Mouse (Mus musculus) midbrain, embryonic 15.5 days (tissue): ENCODE results near the gene Wipf2. TPM values are rescaled to one million over a fixed set of nuclear protein-coding genes. Genes with fewer than 3 reads are reported as not detected.
"Not testable (repeated sequence)": the region's sequence is repeated elsewhere in the genome, so short reads cannot be mapped to it uniquely, and the experiment has no call there.

Experiments
- ATAC-seq: fragments of 200-750 bp; cut with Nextera tagmentation; replicated peaks from 2 replicates; pipeline ENCODE4 v1.8.0; 2017; ENCODE audit warnings: moderate TSS enrichment
- H3K27ac ChIP-seq: fragments of 300-500 bp; sonication (generic); 2 replicates; pipeline ENCODE4 v1.5.1; 2015; ENCODE audit warnings: mild to moderate bottlenecking, inconsistent platforms
- H3K27me3 ChIP-seq: fragments of 300-500 bp; sonication (generic); replicated peaks from 2 replicates; pipeline ENCODE4 v1.6.1; 2015; ENCODE audit warnings: inconsistent platforms
- H3K36me3 ChIP-seq: fragments of 300-500 bp; sonication (generic); replicated peaks from 2 replicates; pipeline ENCODE4 v1.6.1; 2015; ENCODE audit warnings: inconsistent platforms
- H3K4me1 ChIP-seq: fragments of 300-500 bp; sonication (generic); 2 replicates; pipeline ENCODE4 v1.6.1; 2015; ENCODE audit warnings: inconsistent platforms
- H3K4me2 ChIP-seq: fragments of 300-500 bp; sonication (generic); 2 replicates; pipeline ENCODE4 v1.6.1; 2015; ENCODE audit warnings: inconsistent platforms, mild to moderate bottlenecking, moderate library complexity
- H3K4me3 ChIP-seq: fragments of 300-500 bp; sonication (generic); 2 replicates; pipeline ENCODE4 v1.5.1; 2015; ENCODE audit warnings: mild to moderate bottlenecking, inconsistent platforms
- H3K9ac ChIP-seq: fragments of 300-500 bp; sonication (generic); 2 replicates; pipeline ENCODE4 v1.6.1; 2015; ENCODE audit warnings: mild to moderate bottlenecking, inconsistent platforms
- H3K9me3 ChIP-seq: fragments of 300-500 bp; sonication (generic); 2 replicates; pipeline ENCODE4 v1.6.1; 2016; ENCODE audit warnings: inconsistent platforms
- WGBS: fragments of 180-500 bp; shearing (Covaris S2); methylation state at CpG from one replicate; pipeline ENCODE4 v1.1.7; 2015; ENCODE audit warnings: mixed read lengths; 5-methylcytosine and 5-hydroxymethylcytosine counted together
- polyA plus RNA-seq: library from polyadenylated mRNA; unstranded; fragments of >200 nt; fragmentation: Nextera tagmentation; extraction: Ambion mirVana; gene quantifications from 2 replicates; pipeline ENCODE4 v1.2.1, GENCODE M21; 2015

Gene Wipf2
- polyA plus RNA-seq, 1 experiment from 2014 or later: 4.9 TPM

GRCm38 (mm10) chr11:98917428-98918005, 54.1 kb downstream of the Wipf2 start:
- ATAC-seq: no peak
- no peaks in the 10 kb centered on the region for H3K9me3 ChIP-seq
- no peaks in the 10 kb centered on the region for H3K36me3 ChIP-seq
- WGBS: 76% methylated on average over 13 of the region's 13 CpGs
- peaks cover 7% of the 10 kb centered on the region for H3K4me1 ChIP-seq
- H3K27ac ChIP-seq: no peak overlapping the region
- H3K9ac ChIP-seq: no peak overlapping the region
- H3K4me3 ChIP-seq: no peak overlapping the region
- H3K27me3 ChIP-seq: no peaks in the 10 kb centered on the region
- no peak overlapping the region for H3K4me2 ChIP-seq

GRCm38 (mm10) chr11:98918231-98918630, 54.8 kb downstream of the Wipf2 start:
- peaks cover 13% of the 10 kb centered on the region for H3K4me1 ChIP-seq
- no peak overlapping the region for H3K27ac ChIP-seq
- H3K4me3 ChIP-seq: no peak overlapping the region
- H3K9me3 ChIP-seq: no peaks in the 10 kb centered on the region
- no peaks in the 10 kb centered on the region for H3K36me3 ChIP-seq
- H3K4me2 ChIP-seq: no peak overlapping the region
- no peak overlapping the region for H3K9ac ChIP-seq
- H3K27me3 ChIP-seq: no peaks in the 10 kb centered on the region
- 72% methylated on average over 9 of the region's 9 CpGs for WGBS
- no peak for ATAC-seq

- Histone ChIP-seq H3K9me3 (no peaks in the 10 kb centered on the region), H3K4me1 (peaks cover 13% of the 10 kb centered on the region), H3K4me3 (no peak overlapping the region), H3K9ac (no peak overlapping the region), H3K27ac (no peak overlapping the region), H3K27me3 (no peaks in the 10 kb centered on the region), H3K4me2 (no peak overlapping the region), H3K36me3 (no peaks in the 10 kb centered on the region)
- no peak for ATAC-seq
- 93% methylated on average over 11 of the region's 11 CpGs for WGBS
Observed at GRCm38 (mm10) chr11:98919009-98919408, 55.6 kb downstream of the Wipf2 start.

GRCm38 (mm10) chr11:98921813-98922212, 58.4 kb downstream of the Wipf2 start:
- not testable (repeated sequence) for H3K4me3 ChIP-seq, H3K27ac ChIP-seq, ATAC-seq, H3K36me3 ChIP-seq, H3K9ac ChIP-seq, H3K4me2 ChIP-seq, H3K27me3 ChIP-seq, H3K9me3 ChIP-seq
- peaks cover 34% of the 10 kb centered on the region for H3K4me1 ChIP-seq
- WGBS: 59% methylated on average over 15 of the region's 15 CpGs

DNA sequence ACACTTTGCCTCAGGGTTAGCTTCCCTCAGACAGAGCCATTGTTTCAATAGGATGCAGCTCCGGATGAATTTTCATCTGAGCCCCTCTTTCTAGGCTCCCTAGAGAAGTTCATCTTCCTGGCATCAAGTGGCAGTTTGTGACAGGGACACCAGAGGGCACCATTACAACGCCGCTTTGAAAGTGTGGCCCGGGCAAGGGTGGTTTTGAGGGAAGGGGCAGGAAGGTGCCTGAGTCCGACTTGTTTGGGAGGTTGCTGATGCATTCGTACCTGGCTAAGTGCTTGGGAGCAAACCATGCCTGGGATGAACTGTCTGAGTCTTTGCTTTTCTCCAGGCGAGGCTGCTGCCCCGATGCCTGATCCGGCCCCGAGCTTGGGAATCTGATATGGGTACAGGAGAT, 58.9 kb downstream of the Wipf2 start:
- peaks cover 37% of the 10 kb centered on the region for H3K4me1 ChIP-seq
- 50% methylated on average over 10 of the region's 10 CpGs for WGBS
- not testable (repeated sequence) for H3K4me3 ChIP-seq

DNA sequence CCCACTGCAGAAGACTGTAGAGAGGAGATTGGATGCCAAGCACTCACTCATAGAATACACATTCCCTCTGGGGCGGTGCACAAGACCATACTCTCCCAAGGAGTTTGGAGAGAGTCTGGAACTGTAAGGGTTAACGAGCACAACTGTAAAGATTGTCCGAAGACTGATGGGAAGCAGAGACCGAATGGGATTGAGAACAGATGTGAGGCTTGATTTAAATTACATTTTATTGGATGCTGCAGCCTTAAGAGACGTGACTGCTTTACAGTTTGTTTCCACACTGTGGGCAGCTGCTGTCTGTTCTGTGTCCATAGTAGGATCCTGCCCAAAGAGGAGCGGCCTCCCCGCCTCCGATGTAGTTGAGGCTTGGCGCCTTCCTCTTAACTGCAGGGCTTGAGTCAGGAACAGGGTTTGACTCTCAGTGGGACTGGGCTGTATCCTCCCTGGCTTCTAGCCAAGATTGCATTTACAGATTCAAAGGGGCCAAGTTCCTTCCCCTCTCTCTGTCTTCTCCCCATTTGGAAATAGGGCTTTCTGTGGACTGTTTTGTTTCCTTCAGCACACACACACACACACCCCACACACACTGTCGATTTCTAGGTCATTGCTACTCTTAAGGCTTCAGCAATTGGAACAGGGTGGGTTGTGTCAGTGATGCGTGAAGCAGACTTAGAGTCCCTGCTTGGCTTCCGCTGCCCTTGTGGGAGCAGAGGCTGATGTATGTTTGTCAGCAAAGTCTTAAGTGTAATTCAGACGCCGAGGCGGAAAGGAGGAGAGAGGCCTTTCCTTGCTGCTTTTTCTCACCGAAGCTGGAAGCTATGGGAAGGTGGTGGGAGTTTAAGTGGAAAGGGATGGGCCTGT, 59.6 kb downstream of the Wipf2 start:
- not testable (repeated sequence) for H3K27me3 ChIP-seq, H3K4me3 ChIP-seq, H3K27ac ChIP-seq, H3K4me2 ChIP-seq, ATAC-seq, H3K9ac ChIP-seq, H3K36me3 ChIP-seq, H3K9me3 ChIP-seq
- 48% methylated on average over 16 of the region's 16 CpGs for WGBS
- H3K4me1 ChIP-seq: peaks cover 41% of the 10 kb centered on the region

More for the DNA sequence above, 58.9 kb downstream of the Wipf2 start:
- not testable (repeated sequence) for H3K27ac ChIP-seq, H3K36me3 ChIP-seq, H3K9ac ChIP-seq, H3K9me3 ChIP-seq, H3K27me3 ChIP-seq, ATAC-seq, H3K4me2 ChIP-seq

- Histone ChIP-seq H3K4me1 (peaks cover 57% of the 10 kb centered on the region), H3K27me3 (no peaks in the 10 kb centered on the region), H3K9me3 (no peaks in the 10 kb centered on the region), H3K4me2 (no peak overlapping the region), H3K36me3 (no peaks in the 10 kb centered on the region), H3K27ac (peak overlapping the region; percentile 35; the same call in 1 of the 2 replicates), H3K4me3 (no peak overlapping the region), H3K9ac (no peak overlapping the region)
- ATAC-seq: no peak
- WGBS: 42% methylated on average over 5 of the region's 5 CpGs
Observed at GRCm38 (mm10) chr11:98924633-98925175, 61.3 kb downstream of the Wipf2 start.

DNA sequence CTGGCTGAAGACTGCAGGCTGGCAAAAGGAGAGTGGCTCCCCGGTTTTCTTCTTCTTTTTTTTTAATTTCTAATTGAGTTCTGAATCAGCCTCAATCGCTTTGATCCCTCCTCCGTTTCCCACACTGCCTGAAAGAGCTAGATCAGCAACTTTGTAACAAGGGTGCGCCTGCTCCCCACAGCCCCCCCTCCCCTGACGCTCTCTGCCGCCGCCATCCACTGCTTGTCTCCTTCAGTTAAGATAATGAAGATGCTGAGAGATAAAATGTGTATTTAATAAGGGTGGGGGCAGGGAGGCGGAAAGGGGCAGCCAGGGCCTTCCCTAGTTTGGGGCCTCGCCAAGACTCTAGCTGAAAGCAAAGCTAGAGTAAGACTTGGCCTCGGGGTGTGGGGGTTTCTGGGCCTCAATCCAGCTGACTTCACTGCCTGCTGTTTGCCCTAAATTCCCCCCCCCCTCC, 61.9 kb downstream of the Wipf2 start:
- no peak for ATAC-seq

GRCm38 (mm10) chr11:98925868-98926311, 62.5 kb downstream of the Wipf2 start:
- Histone ChIP-seq H3K4me3 (no peak overlapping the region), H3K36me3 (no peaks in the 10 kb centered on the region), H3K27ac (peak overlapping the region; percentile 35), H3K27me3 (no peaks in the 10 kb centered on the region), H3K9me3 (no peaks in the 10 kb centered on the region), H3K9ac (peak overlapping the region; percentile 4; the same call in 1 of the 2 replicates), H3K4me1 (peaks cover 69% of the 10 kb centered on the region), H3K4me2 (no peak overlapping the region; the same call in 1 of the 2 replicates)
- WGBS: 10% methylated on average over 12 of the region's 12 CpGs
- no peak for ATAC-seq

More for the DNA sequence above, 61.9 kb downstream of the Wipf2 start:
- no peak overlapping the region for H3K9ac ChIP-seq
- no peak overlapping the region; the same call in 1 of the 2 replicates for H3K4me2 ChIP-seq
- no peak overlapping the region for H3K4me3 ChIP-seq
- 6% methylated on average over 10 of the region's 10 CpGs for WGBS
- H3K27ac ChIP-seq: peak overlapping the region; percentile 35; the same call in 1 of the 2 replicates
- peaks cover 63% of the 10 kb centered on the region for H3K4me1 ChIP-seq
- no peaks in the 10 kb centered on the region for H3K9me3 ChIP-seq
- no peaks in the 10 kb centered on the region for H3K36me3 ChIP-seq
- H3K27me3 ChIP-seq: no peaks in the 10 kb centered on the region

- Histone ChIP-seq H3K27ac (no peak overlapping the region), H3K27me3 (no peaks in the 10 kb centered on the region), H3K9ac (no peak overlapping the region), H3K4me3 (no peak overlapping the region), H3K9me3 (no peaks in the 10 kb centered on the region), H3K4me1 (peaks cover 74% of the 10 kb centered on the region), H3K4me2 (no peak overlapping the region), H3K36me3 (no peaks in the 10 kb centered on the region)
- no peak for ATAC-seq
- WGBS: 75% methylated on average over 7 of the region's 7 CpGs
Observed at GRCm38 (mm10) chr11:98926553-98926952, 63.1 kb downstream of the Wipf2 start.

GRCm38 (mm10) chr11:98927438-98928076, 64.1 kb downstream of the Wipf2 start, which contains the start of gene Rara:
Rara (plus strand) TSS chr11:98927818.
- Histone ChIP-seq H3K9me3 (no peaks in the 10 kb centered on the region), H3K27ac (no peak within 1 kb of the TSS), H3K4me1 (peaks cover 76% of the 10 kb centered on the region), H3K9ac (peak within 1 kb of the TSS; percentile 65), H3K27me3 (no peaks in the 10 kb centered on the region), H3K4me2 (peak within 1 kb of the TSS; percentile 58), H3K36me3 (no peaks in the 10 kb centered on the region), H3K4me3 (peak within 1 kb of the TSS; percentile 56)
- ATAC-seq: peak; percentile 48; the same call in 1 of the 2 replicates
- WGBS: 8% methylated on average over 20 of the region's 21 CpGs
